Mouse (Mus musculus) lung, embryonic 15.5 days (tissue): ENCODE results near the gene Grik4. TPM values are rescaled to one million over a fixed set of nuclear protein-coding genes. Genes with fewer than 3 reads are reported as not detected.

Experiments used
- ATAC-seq: fragments of 200-750 bp; cut with Nextera tagmentation; 2 replicates; pipeline ENCODE4 v1.8.0; 2017; ENCODE audit warnings: moderate number of reproducible peaks, borderline replicate concordance; ENCODE audit not compliant: low FRiP score, low TSS enrichment; ENCODE audit errors: extremely low read depth
- H3K27ac ChIP-seq: fragments of 300-500 bp; sonication (generic); 2 replicates; pipeline ENCODE4 v1.5.1; 2015; ENCODE audit warnings: moderate library complexity, mild to moderate bottlenecking, inconsistent platforms
- H3K27me3 ChIP-seq: fragments of 300-500 bp; sonication (generic); 2 replicates; pipeline ENCODE4 v1.6.1; 2015; ENCODE audit warnings: inconsistent platforms
- H3K36me3 ChIP-seq: fragments of 300-500 bp; sonication (generic); 2 replicates; pipeline ENCODE4 v1.6.1; 2015; ENCODE audit warnings: inconsistent platforms
- H3K4me1 ChIP-seq: fragments of 300-500 bp; sonication (generic); 2 replicates; pipeline ENCODE4 v1.6.1; 2015; ENCODE audit warnings: inconsistent platforms
- H3K4me2 ChIP-seq: fragments of 300-500 bp; sonication (generic); 2 replicates; pipeline ENCODE4 v1.6.1; 2015; ENCODE audit warnings: inconsistent platforms, mild to moderate bottlenecking, moderate library complexity
- H3K4me3 ChIP-seq: fragments of 300-500 bp; sonication (generic); 2 replicates; pipeline ENCODE4 v1.5.1; 2015; ENCODE audit warnings: mild to moderate bottlenecking, inconsistent platforms
- H3K9ac ChIP-seq: fragments of 300-500 bp; sonication (generic); 2 replicates; pipeline ENCODE4 v1.6.1; 2015; ENCODE audit warnings: inconsistent platforms
- H3K9me3 ChIP-seq: fragments of 300-500 bp; sonication (generic); 2 replicates; pipeline ENCODE4 v1.6.1; 2016; ENCODE audit warnings: inconsistent platforms
- WGBS: fragments of 180-500 bp; shearing (Covaris S2); methylation state at CpG from one replicate; pipeline ENCODE4 v1.1.7; 2015; 5-methylcytosine and 5-hydroxymethylcytosine counted together
- polyA plus RNA-seq: library from polyadenylated mRNA; unstranded; fragments of >200 nt; fragmentation: Nextera tagmentation; extraction: Ambion mirVana; gene quantifications from 2 replicates; pipeline ENCODE4 v1.2.1, GENCODE M21; 2015

Gene Grik4
- polyA plus RNA-seq, 1 experiment from 2014 or later = 3.1 TPM

DNA sequence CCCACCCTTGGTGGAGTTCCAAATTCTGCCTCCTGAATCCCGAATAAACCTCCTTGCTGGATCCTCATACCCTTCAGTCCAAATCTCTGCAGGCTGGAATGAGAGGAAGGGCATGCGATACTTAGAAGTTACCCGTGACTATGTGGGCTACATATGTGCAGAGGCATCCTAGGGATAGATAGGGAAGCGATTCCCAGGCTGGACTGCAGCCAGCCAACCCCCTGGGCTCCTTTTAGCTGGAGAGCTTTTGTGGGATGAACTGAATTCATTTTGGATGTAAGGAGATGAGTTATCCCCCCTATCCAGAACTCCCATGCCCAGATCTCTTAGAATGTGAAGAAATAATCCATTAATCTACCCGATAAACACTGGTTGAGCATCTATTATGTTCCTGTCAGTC is 299.1 kb downstream of the Grik4 start:
- no peak for ATAC-seq

DNA sequence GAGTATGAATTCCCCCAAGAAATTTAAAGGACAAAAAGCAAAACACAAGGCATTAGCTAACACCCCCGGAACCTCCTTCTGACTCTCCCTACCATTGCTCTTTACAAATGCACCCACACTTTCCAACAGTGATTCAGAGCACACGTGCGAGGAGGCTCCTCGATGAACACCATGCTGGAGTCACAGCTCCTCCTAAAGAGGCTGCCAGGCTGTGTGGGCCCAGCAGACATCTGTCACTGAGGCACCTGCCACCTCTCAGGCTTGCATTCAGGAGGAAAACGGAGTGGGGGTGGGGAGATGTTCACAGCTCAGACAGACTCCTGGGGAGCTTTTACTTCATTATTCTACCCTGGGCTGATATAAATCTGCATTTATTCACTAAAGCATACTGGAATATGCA is 301.5 kb downstream of the Grik4 start:
- no peak overlapping the region for H3K4me2 ChIP-seq
- no peaks in the 10 kb centered on the region for H3K9me3 ChIP-seq
- H3K4me3 ChIP-seq = no peak overlapping the region
- no peaks in the 10 kb centered on the region for H3K36me3 ChIP-seq
- ATAC-seq = no peak
- no peaks in the 10 kb centered on the region for H3K4me1 ChIP-seq
- H3K9ac ChIP-seq = no peak overlapping the region
- no peaks in the 10 kb centered on the region for H3K27me3 ChIP-seq
- 50% methylated on average over 5 of the region's 5 CpGs for WGBS
- no peak overlapping the region for H3K27ac ChIP-seq

More for the DNA sequence above, 299.1 kb downstream of the Grik4 start:
- Histone ChIP-seq H3K4me1 (no peaks in the 10 kb centered on the region), H3K36me3 (no peaks in the 10 kb centered on the region), H3K9ac (no peak overlapping the region), H3K27me3 (no peaks in the 10 kb centered on the region), H3K4me3 (no peak overlapping the region), H3K27ac (no peak overlapping the region), H3K4me2 (no peak overlapping the region), H3K9me3 (no peaks in the 10 kb centered on the region)
- 80% methylated on average over 5 of the region's 5 CpGs for WGBS

DNA sequence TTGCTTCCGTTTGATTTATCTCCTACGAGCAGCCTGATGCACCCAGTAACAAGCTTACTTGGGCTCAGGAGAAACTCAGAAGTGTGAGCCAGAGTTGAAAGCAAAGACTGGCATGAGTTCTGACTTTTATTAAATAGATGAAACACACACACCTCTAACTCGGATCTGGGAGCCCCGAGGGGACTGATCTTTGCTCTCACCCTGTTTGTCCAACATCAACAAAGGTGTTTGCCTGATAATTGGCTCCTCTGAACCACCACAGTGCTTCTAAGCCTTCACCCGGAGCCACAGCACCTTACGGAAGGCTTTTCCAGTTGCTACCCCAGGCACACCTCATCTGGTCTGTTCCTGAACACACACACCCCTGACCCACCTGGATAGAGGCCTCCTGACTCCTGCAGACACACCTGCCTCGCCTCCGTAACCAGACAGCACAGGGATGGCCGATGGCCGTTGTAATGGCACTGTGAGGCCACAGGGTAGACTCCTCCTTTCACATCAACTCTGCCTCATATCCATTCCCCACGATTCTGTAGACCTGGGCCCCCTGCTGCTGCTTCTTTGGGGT is 302.7 kb downstream of the Grik4 start:
- WGBS = 57% methylated on average over 11 of the region's 11 CpGs
- ATAC-seq = no peak
- no peak overlapping the region for H3K9ac ChIP-seq

DNA sequence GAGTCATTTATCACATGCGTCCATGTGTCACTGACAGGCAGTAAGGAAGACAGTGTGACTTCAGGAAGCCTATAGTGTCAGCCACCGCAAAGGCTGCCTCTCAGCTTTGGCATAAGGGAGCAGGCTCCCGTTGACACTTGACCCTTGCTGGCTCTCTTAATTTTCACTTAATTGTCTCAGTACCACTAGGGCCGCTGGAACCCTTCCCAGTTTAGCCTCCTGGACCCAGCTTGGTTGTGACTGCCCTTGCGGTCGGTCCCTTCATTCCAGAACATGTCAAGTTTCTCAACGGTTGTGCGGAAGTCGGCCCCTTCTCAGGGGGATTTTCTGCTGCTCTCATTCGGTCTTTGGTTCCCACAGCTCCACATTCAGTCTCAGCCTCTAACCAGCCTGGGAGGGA is 307.8 kb downstream of the Grik4 start:
- Histone ChIP-seq H3K27me3 (no peaks in the 10 kb centered on the region), H3K9me3 (no peaks in the 10 kb centered on the region), H3K4me3 (no peak overlapping the region), H3K27ac (no peak overlapping the region), H3K4me1 (no peaks in the 10 kb centered on the region), H3K9ac (no peak overlapping the region), H3K4me2 (no peak overlapping the region), H3K36me3 (no peaks in the 10 kb centered on the region)
- 74% methylated on average over 10 of the region's 10 CpGs for WGBS
- ATAC-seq = no peak

More for the DNA sequence above, 302.7 kb downstream of the Grik4 start:
- no peak overlapping the region for H3K4me3 ChIP-seq
- H3K9me3 ChIP-seq = no peaks in the 10 kb centered on the region
- no peaks in the 10 kb centered on the region for H3K27me3 ChIP-seq
- no peak overlapping the region for H3K27ac ChIP-seq
- no peak overlapping the region for H3K4me2 ChIP-seq
- H3K36me3 ChIP-seq = no peaks in the 10 kb centered on the region
- no peaks in the 10 kb centered on the region for H3K4me1 ChIP-seq

DNA sequence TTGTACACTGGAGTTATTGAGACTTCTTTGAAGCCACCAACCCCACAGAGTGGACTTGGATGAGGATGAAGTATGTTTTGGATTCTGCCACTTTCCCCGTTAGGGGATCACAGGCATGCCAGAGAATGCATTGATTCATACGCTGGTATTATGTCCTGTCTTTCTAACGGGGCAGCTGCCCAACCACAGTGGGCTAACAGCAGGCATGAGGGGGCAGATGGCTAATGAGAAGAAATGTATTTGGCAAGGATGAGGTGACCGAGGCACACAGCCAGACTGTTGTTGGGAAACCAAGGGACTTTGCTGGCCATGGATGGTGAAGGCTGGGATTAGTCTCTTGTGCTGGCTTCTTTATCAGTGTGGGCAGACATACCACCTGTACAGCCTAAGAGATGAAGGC is 312.8 kb downstream of the Grik4 start:
- Histone ChIP-seq H3K9me3 (no peaks in the 10 kb centered on the region), H3K4me2 (no peak overlapping the region), H3K36me3 (no peaks in the 10 kb centered on the region), H3K4me1 (no peaks in the 10 kb centered on the region), H3K4me3 (no peak overlapping the region), H3K27ac (no peak overlapping the region), H3K27me3 (no peaks in the 10 kb centered on the region), H3K9ac (no peak overlapping the region)
- 87% methylated on average over 4 of the region's 4 CpGs for WGBS
- no peak for ATAC-seq

DNA sequence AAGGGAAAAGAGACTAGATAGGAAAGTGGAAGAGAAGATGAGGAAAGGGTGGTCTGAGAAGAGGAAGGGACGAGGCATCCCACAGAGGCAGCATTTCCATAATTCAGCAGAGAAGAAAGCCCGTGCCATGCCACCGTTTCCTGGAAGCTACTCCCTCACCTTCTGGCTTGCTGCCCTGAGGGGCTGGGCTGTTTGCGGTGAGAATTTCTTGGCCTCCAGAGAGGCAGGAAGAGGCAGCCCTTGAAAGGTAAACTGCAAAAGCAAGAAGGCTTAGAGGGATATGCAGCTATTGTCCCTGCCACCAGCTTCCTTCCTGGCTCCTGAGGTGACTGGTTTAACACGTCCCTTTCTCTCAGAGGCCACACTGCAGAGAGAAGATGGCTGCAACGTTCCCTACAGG is 316.7 kb downstream of the Grik4 start:
- WGBS = 16% methylated on average over 6 of the region's 6 CpGs
- Histone ChIP-seq H3K9ac (no peak overlapping the region), H3K4me2 (no peak overlapping the region), H3K4me1 (no peaks in the 10 kb centered on the region), H3K36me3 (no peaks in the 10 kb centered on the region), H3K27me3 (no peaks in the 10 kb centered on the region), H3K4me3 (no peak overlapping the region), H3K27ac (no peak overlapping the region), H3K9me3 (no peaks in the 10 kb centered on the region)
- no peak for ATAC-seq

DNA sequence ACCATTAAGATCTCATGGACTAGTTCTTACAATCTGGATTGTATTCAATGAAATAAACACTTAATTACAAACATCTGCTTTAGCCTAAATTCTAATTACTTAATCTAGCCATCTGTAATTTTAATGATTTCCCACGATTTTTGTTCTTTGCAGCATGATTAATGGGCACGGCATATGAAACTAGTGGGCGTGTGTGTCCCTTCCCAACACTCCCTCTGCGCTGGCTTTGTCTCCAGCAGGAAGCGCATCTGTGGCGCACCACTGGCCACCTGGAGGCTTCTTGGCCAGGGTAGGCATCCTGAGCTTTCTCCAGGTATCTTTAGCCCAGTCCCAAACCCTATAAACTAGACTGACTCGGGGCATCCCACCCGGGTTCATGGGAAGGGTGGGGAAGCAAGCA is 317.1 kb downstream of the Grik4 start:
- H3K36me3 ChIP-seq = no peaks in the 10 kb centered on the region
- no peaks in the 10 kb centered on the region for H3K9me3 ChIP-seq
- no peaks in the 10 kb centered on the region for H3K4me1 ChIP-seq
- no peak overlapping the region for H3K9ac ChIP-seq
- H3K27me3 ChIP-seq = no peaks in the 10 kb centered on the region
- no peak overlapping the region for H3K4me2 ChIP-seq
- WGBS = 56% methylated on average over 8 of the region's 8 CpGs
- H3K4me3 ChIP-seq = no peak overlapping the region
- ATAC-seq = no peak
- no peak overlapping the region for H3K27ac ChIP-seq

DNA sequence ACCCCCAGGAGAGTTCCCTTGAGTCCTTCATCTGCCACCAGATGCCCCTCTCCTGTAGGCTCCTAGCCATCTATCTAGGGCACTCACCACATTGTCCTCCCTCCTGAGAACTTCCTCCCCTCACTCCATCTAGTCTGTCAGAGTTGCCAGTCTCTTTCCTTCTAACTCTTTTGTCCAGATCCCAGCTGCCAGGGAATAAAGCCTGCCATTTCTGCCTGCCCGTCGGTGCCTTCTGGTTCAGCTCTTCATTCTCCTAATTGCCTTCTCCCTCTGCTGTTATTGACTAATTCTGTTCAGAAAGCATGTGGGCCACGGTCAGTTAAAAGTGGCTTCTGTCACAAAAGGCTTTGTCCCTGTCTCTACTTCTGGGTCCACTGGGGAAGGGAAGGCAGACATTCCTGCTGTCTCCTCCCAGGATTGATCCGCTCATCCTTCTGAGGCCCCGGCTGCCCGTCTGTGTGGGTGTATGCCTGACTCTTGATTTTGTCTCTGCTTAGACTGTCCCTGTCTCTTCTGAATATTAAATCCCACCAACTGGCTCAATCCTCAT is 318.0 kb downstream of the Grik4 start:
- H3K4me1 ChIP-seq = no peaks in the 10 kb centered on the region
- no peaks in the 10 kb centered on the region for H3K27me3 ChIP-seq
- WGBS = 64% methylated on average over 6 of the region's 6 CpGs

DNA sequence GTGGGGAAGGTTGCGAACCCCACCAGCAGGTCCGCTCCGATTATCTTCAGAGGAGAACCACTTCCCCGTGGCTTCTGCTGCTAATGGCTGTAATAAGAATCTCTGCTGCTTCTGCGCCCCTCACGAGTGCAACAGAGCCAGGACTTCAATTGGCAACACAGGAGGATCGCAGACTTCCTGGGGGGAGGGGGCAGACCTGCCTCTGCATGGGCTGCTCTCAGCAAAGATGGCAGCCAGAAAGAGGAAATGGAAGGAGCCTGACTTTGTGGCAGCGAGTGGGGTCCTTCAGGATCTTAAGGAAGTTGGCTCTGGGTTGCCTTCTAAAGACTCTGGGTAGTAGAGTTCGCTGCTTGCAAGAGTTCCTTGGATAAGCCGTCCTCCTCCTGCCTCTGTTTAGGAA is 329.9 kb downstream of the Grik4 start:
- ATAC-seq = no peak
- 66% methylated on average over 10 of the region's 10 CpGs for WGBS
- no peak overlapping the region for H3K4me3 ChIP-seq
- no peaks in the 10 kb centered on the region for H3K9me3 ChIP-seq
- H3K4me1 ChIP-seq = 0 out of 2 replicates have a peak, but pooled peaks cover 6% of the 10 kb centered on the region
- no peak overlapping the region for H3K9ac ChIP-seq
- H3K27ac ChIP-seq = no peak overlapping the region
- no peaks in the 10 kb centered on the region for H3K36me3 ChIP-seq
- no peaks in the 10 kb centered on the region for H3K27me3 ChIP-seq
- H3K4me2 ChIP-seq = no peak overlapping the region

More for the DNA sequence above, 318.0 kb downstream of the Grik4 start:
- no peak for ATAC-seq
- H3K27ac ChIP-seq = no peak overlapping the region
- no peak overlapping the region for H3K9ac ChIP-seq
- no peak overlapping the region for H3K4me3 ChIP-seq
- H3K9me3 ChIP-seq = no peaks in the 10 kb centered on the region
- no peak overlapping the region for H3K4me2 ChIP-seq
- H3K36me3 ChIP-seq = no peaks in the 10 kb centered on the region

DNA sequence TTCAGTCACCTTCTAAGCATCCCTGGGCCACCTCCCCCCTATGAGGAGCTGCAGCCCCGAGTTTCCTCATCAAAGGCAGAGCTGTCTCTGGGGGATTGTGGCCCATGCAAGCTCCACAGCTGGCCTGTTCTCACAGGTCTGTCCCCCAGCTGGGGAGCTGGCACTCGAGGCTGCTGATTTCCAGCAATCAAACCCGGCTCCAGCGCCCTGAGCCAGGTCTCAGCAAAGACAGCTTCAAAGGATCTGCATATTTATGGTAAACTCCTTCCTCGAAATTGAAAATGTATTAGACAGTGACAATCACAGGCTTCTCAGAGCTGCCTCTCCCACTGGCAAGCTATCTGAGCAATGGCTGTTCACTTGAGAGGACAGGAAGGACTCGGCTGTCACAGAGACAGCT is 330.5 kb downstream of the Grik4 start:
- 0 out of 2 replicates have a peak, but pooled peaks cover 6% of the 10 kb centered on the region for H3K4me1 ChIP-seq
- no peaks in the 10 kb centered on the region for H3K9me3 ChIP-seq
- no peak overlapping the region for H3K27ac ChIP-seq
- ATAC-seq = no peak
- WGBS = 58% methylated on average over 6 of the region's 6 CpGs
- H3K36me3 ChIP-seq = no peaks in the 10 kb centered on the region
- H3K27me3 ChIP-seq = no peaks in the 10 kb centered on the region
- H3K4me2 ChIP-seq = no peak overlapping the region
- no peak overlapping the region for H3K9ac ChIP-seq
- no peak overlapping the region for H3K4me3 ChIP-seq

DNA sequence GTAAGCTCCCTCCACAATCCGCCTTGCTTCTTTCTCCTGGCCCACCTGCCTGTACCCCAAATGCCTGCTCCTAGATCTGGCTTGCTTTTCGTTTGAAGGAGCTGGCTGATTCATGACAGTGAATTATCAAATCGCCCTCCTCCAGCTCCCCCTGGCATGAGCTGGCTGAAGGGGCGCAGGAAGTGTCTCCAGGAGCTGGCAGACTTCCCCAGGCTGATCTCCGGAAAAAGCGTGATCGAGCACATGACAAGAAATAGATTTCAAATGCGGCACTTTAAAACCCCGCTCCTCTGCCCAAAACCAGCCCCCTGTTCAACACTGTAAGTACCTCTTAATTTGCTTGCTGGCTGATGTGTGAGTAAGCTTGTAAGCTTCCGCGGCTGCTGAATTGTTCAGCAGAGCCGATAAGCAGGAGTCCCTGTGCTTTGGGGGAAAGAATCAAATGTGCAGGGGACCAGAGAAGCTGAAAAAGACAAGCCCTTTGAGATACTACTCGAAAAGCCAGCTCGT is 331.8 kb downstream of the Grik4 start:
- Histone ChIP-seq H3K27ac (no peak overlapping the region), H3K4me1 (0 out of 2 replicates have a peak, but pooled peaks cover 6% of the 10 kb centered on the region), H3K9ac (no peak overlapping the region), H3K4me2 (no peak overlapping the region), H3K9me3 (no peaks in the 10 kb centered on the region), H3K4me3 (no peak overlapping the region), H3K27me3 (no peaks in the 10 kb centered on the region), H3K36me3 (no peaks in the 10 kb centered on the region)
- ATAC-seq = no peak
- 40% methylated on average over 14 of the region's 14 CpGs for WGBS

DNA sequence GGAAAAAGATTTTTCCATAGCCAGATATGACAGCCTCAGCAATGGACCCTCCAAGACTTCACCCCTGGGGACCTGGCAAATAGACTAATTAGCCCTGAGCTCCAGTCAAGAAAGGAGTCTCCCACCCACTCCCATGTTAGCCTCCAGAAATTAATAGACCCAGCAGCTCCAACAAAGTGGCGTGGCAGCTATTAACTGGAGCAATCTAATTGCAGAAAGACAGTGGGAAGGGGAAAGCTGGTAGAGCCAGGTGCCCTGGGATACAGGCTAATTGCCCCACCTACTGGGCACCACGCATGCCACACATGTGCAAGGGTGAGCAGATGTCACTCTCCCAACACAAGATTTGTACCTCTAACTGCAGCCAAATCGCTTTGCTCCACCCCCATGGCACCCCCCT is 342.8 kb downstream of the Grik4 start:
- Histone ChIP-seq H3K9me3 (no peaks in the 10 kb centered on the region), H3K4me3 (no peak overlapping the region), H3K27me3 (no peaks in the 10 kb centered on the region), H3K27ac (no peak overlapping the region), H3K4me2 (no peak overlapping the region), H3K4me1 (no peaks in the 10 kb centered on the region), H3K9ac (no peak overlapping the region), H3K36me3 (no peaks in the 10 kb centered on the region)
- ATAC-seq = no peak
- 57% methylated on average over 3 of the region's 3 CpGs for WGBS
